Mouse (Mus musculus): ENCODE data around the gene Pold3.

GRCm38 (mm10) chr7:100083812-100084211, 37.6 kb downstream of the Pold3 start:
- TF ChIP-seq CTCF (IDR thresholded peaks at IDR 0.05; ENCODE audit: insufficient read depth, low read depth, low read length) (no peak), POLR2A (IDR thresholded peaks at IDR 0.05; ENCODE audit: insufficient read depth, low read depth, low read length) (no peak)

Measured in olfactory bulb, adult 2 months (tissue).